Mouse (Mus musculus) cerebellum, adult 2 months (tissue): ENCODE data around the gene Gm10309. TPM values are rescaled to one million over a fixed set of nuclear protein-coding genes. Genes with fewer than 3 reads are reported as not detected.

Experiments used
- DNase-seq, 2 experiments: peaks; one replicate each; pipeline ENCODE4 v3.0.0; 2021
- H3K27ac ChIP-seq: fragments of 200-500 bp; 2 replicates; pipeline ENCODE4 v1.5.1; 2012; ENCODE audit warnings: low read length, control low read depth, inconsistent platforms; ENCODE audit not compliant: insufficient read depth
- H3K27me3 ChIP-seq: fragments of 200-500 bp; 2 replicates; pipeline ENCODE4 v1.6.1; 2012; ENCODE audit warnings: inconsistent platforms, mild to moderate bottlenecking, low read length, moderate library complexity; ENCODE audit not compliant: control insufficient read depth, insufficient read depth
- H3K4me1 ChIP-seq: fragments of 200-500 bp; 2 replicates; pipeline ENCODE4 v1.6.1; 2011; ENCODE audit warnings: low read length; ENCODE audit not compliant: control insufficient read depth, insufficient read depth
- H3K4me3 ChIP-seq: fragments of 200-500 bp; replicated peaks from 2 replicates; pipeline ENCODE3; 2011; ENCODE audit warnings: mild to moderate bottlenecking, low read depth, low read length, control low read depth; ENCODE audit not compliant: insufficient read depth
- CTCF ChIP-seq: fragments of 200-500 bp; IDR thresholded peaks from 2 replicates; pipeline ENCODE4 v1.5.1; 2011; ENCODE audit warnings: low read depth, mild to moderate bottlenecking, control low read depth, low read length, moderate library complexity, borderline replicate concordance; ENCODE audit not compliant: insufficient read depth
- POLR2A ChIP-seq: fragments of 200-500 bp; IDR thresholded peaks from 2 replicates; pipeline ENCODE4 v1.6.1; 2011; ENCODE audit warnings: low read length, control low read depth, borderline replicate concordance; ENCODE audit not compliant: insufficient read depth
- WGBS: fragments of 180-500 bp; shearing (Covaris S2); methylation state at CpG from one replicate; pipeline ENCODE4 v1.1.7; 2018; 5-methylcytosine and 5-hydroxymethylcytosine counted together
- polyA plus RNA-seq: library from polyadenylated mRNA; depleted of rRNA; stranded (reverse); fragments of >200 nt; gene quantifications from 2 replicates; pipeline ENCODE4 v1.2.3, GENCODE M21; 2012; rRNA removed

Gm10309 gene
- polyA plus RNA-seq, 1 experiment, result not detected

- DNase-seq, result no peak
- 84% methylated on average over 11 of the region's 11 CpGs for WGBS
Measured at GRCm38 (mm10) chr17:86458302-86458980, 46.6 kb downstream of the Gm10309 start.

DNA sequence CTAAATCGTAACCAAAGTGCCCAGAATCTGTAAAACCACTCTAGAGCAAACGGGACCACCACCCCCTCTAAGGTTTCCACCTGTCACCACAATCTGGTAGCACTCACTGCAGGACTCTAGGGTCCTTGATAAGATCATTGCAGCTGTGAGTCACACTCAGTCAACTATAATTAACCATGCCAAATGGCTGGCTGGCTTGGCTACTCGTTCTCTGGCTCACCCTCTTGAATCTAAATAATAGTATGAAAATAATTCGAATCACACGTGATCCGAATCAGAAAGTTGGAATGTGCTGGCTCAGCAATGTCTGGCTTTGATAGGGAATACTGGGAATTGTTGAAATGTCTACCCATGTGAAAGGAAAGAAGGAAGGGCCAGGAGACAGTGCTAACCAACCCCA is 48.5 kb downstream of the Gm10309 start:
- Histone ChIP-seq H3K27ac (no peak overlapping the region), H3K4me3 (no peak overlapping the region), H3K27me3 (no peaks in the 10 kb centered on the region), H3K4me1 (peaks cover 20% of the 10 kb centered on the region)
- no peak for DNase-seq
- TF ChIP-seq CTCF, result no peak
- TF ChIP-seq POLR2A, result no peak
- WGBS, result 32% methylated on average over 6 of the region's 6 CpGs

More at GRCm38 (mm10) chr17:86458302-86458980, 46.6 kb downstream of the Gm10309 start:
- TF ChIP-seq POLR2A (no peak), CTCF (0 out of 2 replicates have a peak, but pooled peaks have one; percentile 5)
- H3K4me1 ChIP-seq, result peaks cover 18% of the 10 kb centered on the region
- no peak overlapping the region for H3K27ac ChIP-seq
- H3K4me3 ChIP-seq, result no peak overlapping the region
- H3K27me3 ChIP-seq, result no peaks in the 10 kb centered on the region

GRCm38 (mm10) chr17:86454351-86454706 is 50.7 kb downstream of the Gm10309 start:
- 67% methylated on average over 3 of the region's 3 CpGs for WGBS
- Histone ChIP-seq H3K27ac (no peak overlapping the region), H3K27me3 (no peaks in the 10 kb centered on the region), H3K4me1 (peaks cover 17% of the 10 kb centered on the region), H3K4me3 (no peak overlapping the region)
- TF ChIP-seq POLR2A (no peak), CTCF (no peak)
- no peak for DNase-seq

DNA sequence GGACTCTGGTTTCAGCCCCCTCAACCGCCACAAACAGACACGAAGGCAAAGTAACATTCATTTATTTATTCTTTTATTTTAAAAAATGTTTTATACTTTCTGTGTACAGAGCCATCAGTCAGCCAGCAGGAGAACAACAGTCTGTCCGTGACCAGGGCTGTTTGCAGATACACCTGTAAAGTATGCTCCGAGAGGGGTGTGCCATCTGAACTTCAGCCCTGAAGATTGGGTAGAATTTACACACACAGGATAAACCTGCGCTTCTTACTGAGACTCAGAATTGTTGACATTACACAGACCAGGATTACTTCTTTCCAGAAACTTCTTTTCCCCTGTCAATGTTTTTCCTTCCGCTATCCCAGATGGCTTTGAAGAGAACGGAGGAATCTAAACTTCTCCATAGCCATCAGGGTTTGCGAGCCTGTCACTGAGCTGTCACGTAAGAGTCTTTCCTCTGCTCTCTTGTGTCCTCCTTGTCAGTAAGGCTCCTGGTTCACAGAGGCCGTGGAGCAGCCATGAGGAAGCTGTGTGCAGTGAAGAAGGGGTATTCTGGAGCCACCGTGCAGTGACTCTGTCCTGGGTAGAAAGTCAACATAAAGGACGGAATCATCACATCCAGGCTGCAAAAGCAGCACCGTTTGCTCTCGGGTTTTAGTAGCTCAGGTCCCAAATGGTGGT is 51.2 kb downstream of the Gm10309 start:
- 85% methylated on average over 14 of the region's 14 CpGs for WGBS
- H3K27me3 ChIP-seq, result no peaks in the 10 kb centered on the region
- peaks cover 17% of the 10 kb centered on the region for H3K4me1 ChIP-seq
- TF ChIP-seq CTCF (no peak), POLR2A (no peak)
- DNase-seq, result no peak
- H3K27ac ChIP-seq, result no peak overlapping the region
- no peak overlapping the region for H3K4me3 ChIP-seq

DNA sequence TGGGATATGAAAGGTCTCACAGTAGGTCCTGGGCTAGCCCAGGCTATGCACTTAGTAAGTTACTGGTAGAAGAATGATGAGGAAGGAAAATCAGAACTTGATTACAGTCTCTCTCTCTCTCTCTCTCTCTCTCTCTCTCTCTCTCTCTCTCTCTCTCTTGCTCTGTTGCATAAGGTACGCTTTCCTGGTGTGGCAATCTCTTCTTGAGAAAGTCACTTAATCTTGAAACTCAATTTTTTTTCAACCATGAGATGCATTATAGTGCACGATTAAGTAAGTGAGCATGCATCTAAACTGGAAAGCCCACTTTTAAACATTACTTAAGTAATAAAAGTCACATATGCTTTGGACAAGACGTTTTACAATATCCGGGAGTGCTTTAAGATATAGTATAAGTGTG is 52.1 kb downstream of the Gm10309 start:
- Histone ChIP-seq H3K27me3 (no peaks in the 10 kb centered on the region), H3K27ac (no peak overlapping the region), H3K4me1 (peaks cover 17% of the 10 kb centered on the region), H3K4me3 (no peak overlapping the region)
- TF ChIP-seq CTCF, result no peak
- no peak for TF ChIP-seq POLR2A
- 98% methylated on average over 4 of the region's 4 CpGs for WGBS
- no peak for DNase-seq

Other genes starting within 250 kb of the Gm10309 start
- 63.0 and 71.1 TPM in 2 replicates for gene Epas1, start 248.5 kb upstream of the Gm10309 start, polyA plus RNA-seq